9 mouse cellular contexts compared by ENCODE assay signal in the genomic region with DNA sequence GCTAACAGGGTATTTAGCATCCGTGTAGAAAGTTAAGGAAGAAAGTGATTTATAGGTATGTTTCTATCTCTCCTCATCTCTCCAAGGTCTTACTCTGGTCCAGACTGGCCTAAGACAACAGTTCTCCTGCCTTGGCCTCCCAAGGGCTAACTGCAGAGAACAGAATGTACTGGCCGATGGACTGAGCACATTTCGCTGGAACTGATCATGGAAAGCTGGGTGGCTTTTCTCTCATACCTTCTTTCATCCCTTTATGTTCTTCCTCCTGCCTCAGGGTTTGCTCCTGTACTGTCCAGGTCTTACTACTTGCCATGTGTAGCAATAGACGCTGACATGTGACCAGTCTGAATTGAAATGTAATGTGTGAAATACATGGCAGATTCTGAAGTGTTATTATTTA.
"Had no signal": no experiment of that assay in that cellular context is flagged by ENCODE, and none has a peak within 500 bp of the region (broad histone marks: within the 10 kb centered on the region; RNA-seq: fewer than 3 reads in every experiment).

No protein-coding gene starts in this region.

- DNase-seq: kidney, postnatal 25 days; layer of hippocampus, adult 9-11 months; liver; lung, adult 18-20 months; lung, postnatal 10 days; lung, postnatal 36 days; retina, postnatal 1 day; right cerebral cortex, postnatal 25 days; thymus, postnatal 36 days had no signal
